Mouse (Mus musculus): ENCODE results near the gene Atf7.
A peak's percentile ranks its signal among the peaks of the same experiment; 100 is the strongest.
"Not testable (repeated sequence)": the region's sequence is repeated elsewhere in the genome, so short reads cannot be mapped to it uniquely, and the experiment has no call there.

Atf7 gene

GRCm38 (mm10) chr15:102624970-102625686 is at the start of gene Atf7, which contains the start of gene Gm28047:
TSS of gene Atf7 (minus strand) at chr15:102625464.
TSS of gene Gm28047 (minus strand) at chr15:102625067.
- peak; percentile 99 for DNase-seq

DNA sequence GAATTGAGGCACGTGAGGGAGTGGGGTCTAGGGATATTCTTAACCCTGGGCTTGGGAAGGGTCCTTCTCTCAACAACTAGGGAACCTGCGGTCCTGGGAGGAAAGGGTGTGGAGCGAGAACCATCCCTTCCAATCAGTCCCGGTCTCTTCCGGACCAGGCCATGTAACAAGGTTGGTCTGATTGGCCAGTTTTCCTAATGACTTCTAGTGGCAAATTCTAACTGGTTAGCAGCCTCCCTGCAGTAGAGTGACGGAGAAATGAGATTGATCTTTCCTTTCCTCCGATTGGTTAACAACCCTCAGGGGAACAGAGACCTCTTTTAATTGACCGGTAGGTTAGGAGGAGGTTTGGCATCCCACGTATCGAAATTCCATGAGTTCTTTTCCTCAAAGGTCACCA is 48.3 kb upstream of the Atf7 start:
- DNase-seq, result peak; percentile 72

DNA sequence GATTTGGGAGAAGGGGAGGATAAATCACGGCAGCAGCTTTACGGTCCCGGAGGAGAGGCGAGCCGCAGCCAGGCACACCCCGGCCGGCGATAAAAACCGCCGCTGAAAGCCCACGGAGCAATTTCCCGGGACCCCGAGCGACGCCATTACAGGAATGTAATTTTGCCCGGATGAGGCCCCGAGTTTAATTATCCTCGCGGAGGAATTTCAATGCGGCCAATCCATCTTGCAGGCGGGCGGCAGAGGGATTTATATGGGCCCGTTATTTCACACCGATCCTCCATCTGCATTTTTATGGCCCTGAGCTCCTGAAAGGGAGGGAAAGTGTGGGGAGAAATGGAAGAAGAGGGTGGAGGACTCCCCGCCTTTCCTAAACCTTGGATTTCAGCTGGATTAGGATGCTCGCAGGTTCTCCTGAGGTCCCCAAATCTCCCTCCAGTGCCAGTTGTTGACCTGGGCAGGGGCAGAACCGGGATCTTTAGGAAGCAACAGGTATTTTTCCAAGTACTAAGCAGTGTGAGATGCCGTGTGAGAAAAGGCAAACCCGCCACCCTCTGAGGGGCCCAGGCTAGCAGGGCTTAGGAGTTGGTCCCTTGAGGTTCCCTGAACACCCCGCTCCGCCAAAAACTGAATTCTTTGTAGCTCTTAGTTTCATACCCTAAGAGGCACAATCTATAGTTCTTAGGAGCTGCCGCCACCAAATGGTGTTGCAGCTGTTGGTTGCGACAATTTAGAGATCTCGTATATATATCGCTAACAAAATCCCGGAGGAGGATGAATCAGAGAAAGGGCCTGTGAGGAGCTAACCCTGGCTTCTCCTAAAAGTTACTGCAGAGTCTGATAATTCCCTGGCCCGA is 47.2 kb upstream of the Atf7 start, which contains the start of gene Atp5g2:
Gene Atp5g2 (minus strand): TSS at position 138 of the 857 bp plus-strand sequence.
- DNase-seq, result peak; percentile 45

- DNase-seq, result peak; percentile 85
These were observed 46.5 kb upstream of the Atf7 start for GRCm38 (mm10) chr15:102671721-102672214.

GRCm38 (mm10) chr15:102670767-102671575 is 45.7 kb upstream of the Atf7 start:
- DNase-seq, result peak; percentile 98

- no peak for DNase-seq
These were observed 45.0 kb upstream of the Atf7 start for GRCm38 (mm10) chr15:102670281-102670680.

GRCm38 (mm10) chr15:102669571-102669970 is 44.3 kb upstream of the Atf7 start:
- peak; percentile 15 for DNase-seq

DNA sequence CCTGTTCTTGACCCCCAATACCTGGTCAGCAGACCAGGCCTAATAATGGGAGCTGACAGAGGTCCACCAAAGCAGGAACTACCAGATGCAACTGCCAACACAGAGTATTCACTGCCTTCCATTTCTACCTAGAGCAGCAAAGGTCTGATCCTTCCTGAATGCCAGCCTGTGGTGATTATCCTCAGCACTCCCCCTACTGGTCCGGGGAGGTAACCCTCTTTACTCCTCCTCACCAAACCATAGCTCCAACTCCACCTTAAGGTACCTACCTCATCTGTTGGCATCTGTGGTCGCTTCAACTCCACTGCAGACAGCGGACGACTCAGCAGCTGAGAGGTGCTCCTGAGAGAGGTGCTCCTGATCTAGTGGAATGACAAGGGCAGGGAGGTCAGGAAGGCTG is 40.2 kb upstream of the Atf7 start:
- DNase-seq, result peak; percentile 25

GRCm38 (mm10) chr15:102663825-102664224 is 38.6 kb upstream of the Atf7 start:
- no peak for DNase-seq

DNA sequence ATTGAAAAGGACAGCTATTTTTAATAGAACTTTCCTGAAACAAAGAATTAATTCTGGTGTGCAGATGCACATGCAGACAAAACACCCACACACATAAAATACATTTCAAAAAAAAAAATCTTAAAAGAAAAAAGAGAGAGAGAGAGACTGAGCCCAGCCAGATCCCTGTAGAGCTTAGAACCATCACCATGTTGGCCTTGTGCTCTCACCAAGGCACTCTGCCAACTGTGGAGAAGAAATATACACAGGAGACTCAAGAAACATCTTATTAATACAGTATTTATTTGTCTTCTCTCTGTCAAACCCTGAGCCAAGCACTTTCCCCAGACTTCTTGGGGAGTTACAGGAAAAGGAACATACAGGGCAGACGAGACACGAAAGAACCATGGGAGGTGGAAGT is 37.3 kb upstream of the Atf7 start:
- not testable (repeated sequence) for DNase-seq

- no peak for DNase-seq
These were observed 32.7 kb upstream of the Atf7 start for GRCm38 (mm10) chr15:102657926-102658381.

GRCm38 (mm10) chr15:102656658-102657057 is 31.4 kb upstream of the Atf7 start:
- no peak for DNase-seq

GRCm38 (mm10) chr15:102651928-102652660 is 26.8 kb upstream of the Atf7 start:
- not testable (repeated sequence) for DNase-seq

GRCm38 (mm10) chr15:102651107-102651506 is 25.8 kb upstream of the Atf7 start:
- no peak for DNase-seq

- no peak for DNase-seq
These were observed 10.6 kb upstream of the Atf7 start for GRCm38 (mm10) chr15:102635817-102636216.

- DNase-seq, result no peak
These were observed 9.4 kb upstream of the Atf7 start for GRCm38 (mm10) chr15:102634684-102635083.

GRCm38 (mm10) chr15:102625687-102626055 is 407 bp upstream of the Atf7 start:
- DNase-seq, result no peak

GRCm38 (mm10) chr15:102624291-102624969 is 834 bp downstream of the Atf7 start:
- DNase-seq, result no peak

DNA sequence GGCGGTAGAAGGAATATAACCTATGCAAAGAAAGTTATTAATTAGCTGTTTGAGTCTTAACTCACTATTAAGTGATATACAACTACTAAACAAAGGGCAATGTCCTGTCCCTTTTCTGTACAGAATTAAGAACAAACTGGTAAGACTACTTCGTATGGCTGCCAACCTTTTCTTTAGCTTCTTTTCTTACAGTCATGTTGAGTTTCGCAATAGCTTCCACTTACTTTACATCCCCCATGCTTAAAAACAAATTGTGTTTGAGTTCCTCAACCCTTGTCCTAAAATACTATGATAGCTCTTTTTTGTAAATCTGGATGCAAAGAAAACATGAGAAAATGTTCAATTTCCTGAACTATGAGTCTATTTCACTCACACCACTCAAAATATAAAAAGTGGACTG is 2.1 kb downstream of the Atf7 start:
- DNase-seq, result no peak

DNA sequence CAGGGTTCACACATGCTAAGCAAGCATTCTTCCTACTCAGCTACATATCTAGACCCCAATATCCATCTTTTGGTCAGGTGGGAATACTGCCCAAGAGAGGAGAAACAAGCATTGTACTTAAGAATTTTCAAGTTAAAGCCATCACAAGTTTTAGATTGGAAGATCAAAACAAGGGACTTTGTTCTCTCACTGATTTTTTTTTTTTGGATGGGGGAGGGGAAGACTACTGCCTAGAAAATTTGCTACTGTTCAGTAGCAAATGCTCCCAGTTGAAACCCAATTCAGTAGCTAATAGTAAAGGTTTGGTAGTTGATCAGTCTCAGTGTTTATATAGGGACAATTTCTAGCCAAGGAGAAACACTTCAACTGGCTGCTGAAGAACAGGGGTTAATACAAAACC is 2.7 kb downstream of the Atf7 start:
- DNase-seq, result no peak

- DNase-seq, result no peak
These were observed 4.5 kb downstream of the Atf7 start for GRCm38 (mm10) chr15:102620765-102621164.

Measured in kidney, adult 11 months (tissue).